Mouse (Mus musculus) hindbrain, embryonic 14.5 days (tissue): ENCODE results near the gene Ralgps2. TPM values are rescaled to one million over a fixed set of nuclear protein-coding genes. Genes with fewer than 3 reads are reported as not detected.

ENCODE experiments used
- ATAC-seq: fragments of 200-750 bp; cut with Nextera tagmentation; 2 replicates; pipeline ENCODE4 v1.8.0; 2017; ENCODE audit warnings: moderate number of reproducible peaks, mild to moderate bottlenecking, moderate TSS enrichment, moderate library complexity; ENCODE audit not compliant: low FRiP score
- DNase-seq: peaks from one replicate; pipeline ENCODE4 v3.0.0-alpha.2; 2015; ENCODE audit warnings: low spot score
- H3K27ac ChIP-seq: fragments of 300-500 bp; sonication (generic); 2 replicates; pipeline ENCODE4 v1.5.1; 2014; ENCODE audit warnings: mild to moderate bottlenecking, moderate library complexity
- H3K27me3 ChIP-seq: fragments of 300-500 bp; sonication (generic); 2 replicates; pipeline ENCODE4 v1.6.1; 2014; ENCODE audit warnings: mild to moderate bottlenecking, low read length, mixed read lengths; ENCODE audit not compliant: control insufficient read depth, insufficient read depth
- H3K36me3 ChIP-seq: fragments of 300-500 bp; sonication (generic); replicated peaks from 2 replicates; pipeline ENCODE4 v1.6.1; 2014; ENCODE audit not compliant: control insufficient read depth, insufficient read depth
- H3K4me1 ChIP-seq: fragments of 300-500 bp; sonication (generic); replicated peaks from 2 replicates; pipeline ENCODE4 v1.6.1; 2014; ENCODE audit warnings: antibody characterized with exemption, low read length, mixed read lengths; ENCODE audit not compliant: control insufficient read depth, insufficient read depth
- H3K4me2 ChIP-seq: fragments of 300-500 bp; sonication (generic); replicated peaks from 2 replicates; pipeline ENCODE4 v1.6.1; 2014; ENCODE audit warnings: mild to moderate bottlenecking, moderate library complexity
- H3K4me3 ChIP-seq: fragments of 300-500 bp; sonication (generic); replicated peaks from 2 replicates; pipeline ENCODE4 v1.5.1; 2014; ENCODE audit warnings: mild to moderate bottlenecking, low read length
- H3K9ac ChIP-seq: fragments of 300-500 bp; sonication (generic); 2 replicates; pipeline ENCODE4 v1.6.1; 2014
- H3K9me3 ChIP-seq: fragments of 300-500 bp; sonication (generic); 2 replicates; pipeline ENCODE4 v1.6.1; 2016; ENCODE audit warnings: low read length; ENCODE audit not compliant: control insufficient read depth
- WGBS: fragments of 180-500 bp; shearing (Covaris S2); extraction: QIAGEN DNeasy Blood & Tissue Kit; methylation state at CpG from one replicate; pipeline ENCODE4 v1.1.7; 2014; 5-methylcytosine and 5-hydroxymethylcytosine counted together
- polyA plus RNA-seq: library from polyadenylated mRNA; unstranded; fragments of >200 nt; fragmentation: Nextera tagmentation; extraction: Ambion mirVana; gene quantifications from 2 replicates; pipeline ENCODE4 v1.2.1, GENCODE M21; 2014

Ralgps2 gene
- polyA plus RNA-seq, 1 experiment from 2014 or later = 89.5 TPM

DNA sequence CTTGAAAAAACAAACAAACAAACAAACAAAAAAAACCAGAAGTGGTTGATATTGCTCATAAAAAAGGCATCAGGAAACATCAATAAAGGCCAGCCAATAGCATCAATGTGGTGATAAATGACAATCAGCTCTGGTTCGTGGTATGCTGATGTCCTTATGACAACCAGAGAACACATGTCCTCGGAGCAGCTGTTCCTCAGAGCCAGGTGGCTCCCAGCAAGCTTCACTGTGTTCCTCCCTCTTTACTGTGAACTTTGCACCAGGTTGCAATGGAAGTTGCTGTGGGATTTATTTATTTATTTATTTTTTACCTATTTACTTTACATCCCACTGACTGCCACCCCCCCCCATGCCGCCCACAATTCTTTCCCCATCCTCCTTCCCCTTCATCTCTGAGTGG, 17.9 kb upstream of the Ralgps2 start:
- H3K4me2 ChIP-seq = no peak overlapping the region
- 87% methylated on average over 3 of the region's 3 CpGs for WGBS
- H3K27ac ChIP-seq = no peak overlapping the region
- DNase-seq (no peak), ATAC-seq (no peak)
- no peaks in the 10 kb centered on the region for H3K4me1 ChIP-seq
- H3K27me3 ChIP-seq = no peaks in the 10 kb centered on the region
- H3K36me3 ChIP-seq = no peaks in the 10 kb centered on the region
- no peaks in the 10 kb centered on the region for H3K9me3 ChIP-seq
- H3K9ac ChIP-seq = no peak overlapping the region
- H3K4me3 ChIP-seq = no peak overlapping the region

DNA sequence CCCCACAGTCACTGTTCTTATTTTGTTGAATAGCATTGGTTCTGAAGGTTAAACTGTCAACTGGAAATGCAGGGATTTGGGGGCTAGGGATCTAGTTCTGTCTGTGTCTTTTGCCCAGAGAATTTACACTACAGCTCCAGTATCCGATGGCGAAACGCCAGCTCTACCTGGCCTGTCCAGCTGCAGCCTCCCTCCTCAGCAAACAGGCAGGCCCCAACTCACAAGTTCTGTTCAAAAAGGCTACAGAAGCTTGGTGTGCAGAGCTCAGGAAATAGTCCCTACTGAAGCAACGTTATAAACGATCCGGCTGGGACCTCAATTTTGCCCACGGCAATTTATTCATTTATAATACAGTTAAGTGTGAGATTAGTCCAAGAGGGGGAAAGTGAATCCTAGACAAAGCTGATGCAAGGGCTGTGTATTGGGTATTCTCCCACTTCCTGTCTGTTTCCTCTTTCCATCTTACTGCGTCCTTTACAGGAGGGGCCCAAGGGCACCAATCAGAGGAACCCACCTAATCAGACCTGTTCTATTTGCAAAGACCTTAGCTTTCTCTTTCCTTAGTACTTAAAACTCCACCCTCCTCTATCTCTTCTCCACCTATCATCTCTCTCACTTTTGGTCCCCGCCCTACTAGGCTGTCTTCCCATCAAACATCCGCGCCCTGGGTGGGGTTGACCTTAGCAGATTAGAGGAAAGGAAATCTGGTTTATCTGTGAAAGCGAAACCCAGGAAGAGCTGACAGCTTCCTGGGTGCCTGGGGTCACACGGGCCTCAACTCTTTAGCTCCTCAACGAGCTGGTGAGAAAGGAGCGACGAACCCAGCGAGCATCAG, 16.7 kb upstream of the Ralgps2 start:
- Histone ChIP-seq H3K27me3 (no peaks in the 10 kb centered on the region), H3K4me3 (no peak overlapping the region), H3K4me2 (no peak overlapping the region), H3K4me1 (no peaks in the 10 kb centered on the region), H3K9ac (no peak overlapping the region), H3K9me3 (no peaks in the 10 kb centered on the region), H3K27ac (no peak overlapping the region), H3K36me3 (no peaks in the 10 kb centered on the region)
- DNase-seq = no peak
- ATAC-seq = no peak
- WGBS = 66% methylated on average over 17 of the region's 17 CpGs

DNA sequence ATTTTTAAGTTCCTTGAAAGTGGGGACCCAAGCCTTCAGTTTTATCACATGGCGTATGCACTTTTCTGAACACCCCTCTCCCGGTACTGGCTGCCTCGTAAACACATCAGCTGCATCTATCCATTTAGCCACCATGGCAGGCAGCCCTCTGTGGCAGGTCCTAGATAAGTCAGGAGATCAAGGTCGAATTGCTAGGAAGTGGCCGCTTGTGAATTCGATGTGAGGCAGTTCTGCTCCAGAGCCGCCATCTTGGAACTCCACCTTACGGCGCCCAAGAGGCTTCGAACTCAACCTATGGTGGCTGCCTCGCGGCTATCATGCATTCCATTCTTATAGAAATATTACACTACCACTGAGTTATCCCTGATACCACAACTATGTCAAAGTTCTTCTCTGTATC, 14.8 kb upstream of the Ralgps2 start:
- H3K4me1 ChIP-seq = no peaks in the 10 kb centered on the region
- H3K9me3 ChIP-seq = no peaks in the 10 kb centered on the region
- H3K4me2 ChIP-seq = no peak overlapping the region
- no peak overlapping the region for H3K9ac ChIP-seq
- no peak overlapping the region for H3K4me3 ChIP-seq
- WGBS = 97% methylated on average over 12 of the region's 12 CpGs
- DNase-seq (no peak), ATAC-seq (no peak)
- no peak overlapping the region for H3K27ac ChIP-seq
- no peaks in the 10 kb centered on the region for H3K27me3 ChIP-seq
- no peaks in the 10 kb centered on the region for H3K36me3 ChIP-seq

DNA sequence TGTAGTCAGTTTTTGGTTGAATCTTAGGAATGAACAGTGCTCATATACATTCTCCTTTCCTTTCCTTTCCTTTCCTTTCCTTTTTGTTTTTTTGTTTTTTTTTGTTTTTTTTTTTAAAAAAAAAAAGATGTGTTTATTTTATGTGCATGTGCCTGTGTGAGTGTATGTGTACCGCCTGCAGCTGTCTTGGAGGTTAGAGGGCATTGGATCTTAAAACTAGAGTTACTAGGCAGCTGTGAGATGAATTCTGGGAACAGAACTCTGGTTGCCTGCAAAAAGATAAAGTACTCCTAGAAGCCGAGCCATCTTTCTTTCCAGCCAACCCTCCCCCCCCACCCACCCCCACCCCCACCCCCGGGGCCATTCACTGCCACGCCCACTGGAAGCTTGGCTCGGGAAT, 10.9 kb upstream of the Ralgps2 start:
- no peak overlapping the region for H3K4me3 ChIP-seq
- H3K27ac ChIP-seq = no peak overlapping the region
- no peak overlapping the region for H3K9ac ChIP-seq
- H3K4me1 ChIP-seq = no peaks in the 10 kb centered on the region
- peaks cover 7% of the 10 kb centered on the region; the same call in 1 of the 2 replicates for H3K9me3 ChIP-seq
- no peak overlapping the region for H3K4me2 ChIP-seq
- ATAC-seq (no peak), DNase-seq (no peak)
- 73% methylated on average over 5 of the region's 5 CpGs for WGBS
- H3K27me3 ChIP-seq = no peaks in the 10 kb centered on the region
- H3K36me3 ChIP-seq = no peaks in the 10 kb centered on the region

DNA sequence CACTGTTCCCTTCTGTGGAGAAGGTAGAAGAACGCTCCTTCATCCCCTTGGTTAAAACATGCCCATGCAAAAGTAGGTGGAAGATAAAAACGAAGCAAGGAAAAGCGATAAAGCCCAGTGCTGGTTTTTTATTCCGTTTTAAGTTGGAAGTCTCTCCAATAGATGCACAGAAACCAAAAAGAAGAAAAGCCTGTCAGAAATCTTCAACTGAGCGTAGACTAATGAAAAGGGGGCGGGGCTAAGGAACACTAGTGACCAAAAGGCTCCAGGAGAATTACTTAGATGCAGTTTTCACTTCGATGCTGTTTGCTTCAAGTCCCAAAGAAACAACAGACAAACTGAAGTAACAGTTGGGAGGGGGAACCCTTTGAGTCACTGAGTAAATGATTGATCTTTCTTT, 1.2 kb upstream of the Ralgps2 start:
- Histone ChIP-seq H3K27ac (0 out of 2 replicates have a peak overlapping the region, but pooled peaks have one; percentile 98), H3K36me3 (no peaks in the 10 kb centered on the region), H3K4me3 (peak overlapping the region; percentile 95), H3K4me1 (peaks cover 14% of the 10 kb centered on the region), H3K9me3 (no peaks in the 10 kb centered on the region), H3K4me2 (peak overlapping the region; percentile 79), H3K27me3 (no peaks in the 10 kb centered on the region), H3K9ac (peak overlapping the region; percentile 97)
- DNase-seq (no peak), ATAC-seq (no peak)
- 41% methylated on average over 7 of the region's 7 CpGs for WGBS

DNA sequence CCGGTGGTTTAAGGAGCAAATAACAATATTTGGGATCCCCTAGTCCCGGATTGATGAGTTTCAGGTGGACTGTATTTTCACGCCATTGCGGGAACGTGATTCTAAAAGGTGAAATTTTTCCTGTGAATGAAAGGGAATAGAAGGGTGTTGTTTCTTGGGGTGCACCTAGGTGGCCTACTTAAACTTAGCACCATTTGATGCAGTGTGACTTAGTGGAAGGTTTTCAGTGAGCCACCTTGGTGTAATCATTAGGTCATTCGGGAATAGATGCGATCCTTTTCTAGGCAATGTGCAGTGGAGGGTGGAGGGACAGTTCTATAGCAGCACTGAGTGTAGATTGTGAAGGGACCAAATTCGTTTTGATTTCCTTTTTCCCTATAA, 706 bp upstream of the Ralgps2 start:
- Histone ChIP-seq H3K27me3 (no peaks in the 10 kb centered on the region), H3K9me3 (no peaks in the 10 kb centered on the region), H3K4me1 (peaks cover 14% of the 10 kb centered on the region), H3K4me3 (peak overlapping the region; percentile 95), H3K27ac (peak overlapping the region; percentile 98), H3K36me3 (no peaks in the 10 kb centered on the region), H3K9ac (peak overlapping the region; percentile 97), H3K4me2 (peak overlapping the region; percentile 79)
- DNase-seq (peak; percentile 53), ATAC-seq (peak; percentile 21; the same call in 1 of the 2 replicates)
- WGBS = 3% methylated on average over 8 of the region's 8 CpGs

DNA sequence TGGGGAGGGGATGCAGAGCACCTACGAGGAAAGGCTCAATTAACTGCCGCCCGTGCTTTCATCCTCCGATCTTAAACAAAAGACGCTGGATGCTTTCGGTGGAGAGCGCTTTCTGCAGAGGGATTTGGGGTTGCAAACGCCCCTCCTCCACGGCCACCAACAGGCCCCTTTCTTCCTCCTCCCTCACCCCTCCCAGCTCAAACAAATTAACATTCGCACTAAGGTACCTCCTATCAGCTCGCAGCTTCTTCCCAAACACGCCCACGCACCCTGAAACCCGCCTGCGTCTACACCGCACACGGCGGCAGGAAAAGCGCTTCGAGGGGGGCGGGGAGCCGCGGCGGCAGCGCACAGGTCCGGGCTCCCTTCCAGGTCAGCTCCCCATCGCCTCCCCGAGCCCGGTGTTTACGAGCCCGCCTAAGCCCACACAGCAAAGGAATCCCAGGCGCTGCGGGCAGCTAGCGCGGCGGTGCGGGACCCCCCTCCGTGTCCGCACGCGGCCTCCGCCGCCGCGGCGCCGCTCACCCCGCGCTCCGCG, 652 bp downstream of the Ralgps2 start:
- ATAC-seq = peak; percentile 84
- peak overlapping the region; percentile 95 for H3K4me3 ChIP-seq
- peak; percentile 76 for DNase-seq
- H3K36me3 ChIP-seq = no peaks in the 10 kb centered on the region
- under 1% methylated on average over 50 of the region's 51 CpGs for WGBS
- H3K27me3 ChIP-seq = no peaks in the 10 kb centered on the region
- no peaks in the 10 kb centered on the region for H3K9me3 ChIP-seq
- H3K4me2 ChIP-seq = peak overlapping the region; percentile 79
- peaks cover 14% of the 10 kb centered on the region for H3K4me1 ChIP-seq
- H3K27ac ChIP-seq = peak overlapping the region; percentile 98
- peak overlapping the region; percentile 97 for H3K9ac ChIP-seq

DNA sequence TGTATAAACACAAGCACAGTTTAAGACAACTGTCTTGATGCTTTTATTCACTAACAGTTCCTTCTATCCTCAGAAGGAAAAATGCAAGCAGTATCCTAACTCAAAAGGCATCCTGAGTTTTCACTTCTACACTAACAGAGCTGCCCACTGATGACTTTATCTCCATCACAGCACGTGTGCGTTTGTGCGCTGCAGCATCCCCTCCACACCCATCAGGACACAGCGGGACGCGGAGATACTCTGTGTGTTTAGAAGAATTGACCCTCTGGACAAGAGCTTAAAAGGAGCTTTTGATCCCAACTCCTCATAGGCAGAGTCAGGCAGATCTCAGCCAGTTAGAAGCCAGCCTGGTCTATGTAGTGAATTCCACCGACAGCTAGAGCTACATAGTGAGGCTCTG, 2.0 kb downstream of the Ralgps2 start:
- no peak overlapping the region for H3K27ac ChIP-seq
- no peak for ATAC-seq
- DNase-seq = no peak
- H3K36me3 ChIP-seq = no peaks in the 10 kb centered on the region
- peak overlapping the region; percentile 95 for H3K4me3 ChIP-seq
- H3K27me3 ChIP-seq = no peaks in the 10 kb centered on the region
- H3K4me1 ChIP-seq = peaks cover 14% of the 10 kb centered on the region
- no peaks in the 10 kb centered on the region for H3K9me3 ChIP-seq
- no peak overlapping the region for H3K9ac ChIP-seq
- H3K4me2 ChIP-seq = peak overlapping the region; percentile 79
- 55% methylated on average over 7 of the region's 7 CpGs for WGBS

DNA sequence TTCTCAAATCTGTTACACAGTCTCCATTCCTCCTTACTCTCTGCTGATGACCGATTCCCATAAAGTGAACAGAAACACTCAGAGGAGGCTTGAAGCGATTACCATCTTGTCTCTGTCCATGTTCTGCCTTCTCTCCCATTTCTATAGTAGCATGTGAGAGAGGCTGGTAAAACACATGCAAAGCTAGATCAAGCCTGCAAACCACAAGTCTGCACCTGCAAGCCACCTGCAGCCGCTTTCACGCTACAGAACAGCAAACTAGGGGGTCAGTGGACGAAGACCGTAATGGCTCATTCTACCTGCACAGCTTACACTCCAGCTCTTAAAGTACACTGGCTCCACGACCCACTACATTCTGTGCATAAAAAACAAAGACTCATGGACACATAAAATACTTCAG, 5.7 kb downstream of the Ralgps2 start:
- Histone ChIP-seq H3K27me3 (no peaks in the 10 kb centered on the region), H3K36me3 (no peaks in the 10 kb centered on the region), H3K9ac (no peak overlapping the region), H3K4me1 (peaks cover 26% of the 10 kb centered on the region), H3K4me2 (no peak overlapping the region), H3K9me3 (no peaks in the 10 kb centered on the region), H3K4me3 (no peak overlapping the region), H3K27ac (no peak overlapping the region)
- 96% methylated on average over 7 of the region's 7 CpGs for WGBS
- DNase-seq = no peak
- ATAC-seq = no peak
